Mouse (Mus musculus) bone marrow macrophage, adult 2 months (primary cell): ENCODE data around the gene Rnf151. TPM values are rescaled to one million over a fixed set of nuclear protein-coding genes. Genes with fewer than 3 reads are reported as not detected.
A peak's percentile ranks its signal among the peaks of the same experiment; 100 is the strongest.

Source experiments
- H3K27ac ChIP-seq: 2 replicates; pipeline ENCODE4 v1.5.1; 2012; ENCODE audit warnings: low read depth, low read length; ENCODE audit not compliant: insufficient read depth
- H3K4me1 ChIP-seq: 2 replicates; pipeline ENCODE4 v1.6.1; 2012; ENCODE audit warnings: low read length; ENCODE audit not compliant: control insufficient read depth, insufficient read depth
- H3K4me3 ChIP-seq: 2 replicates; pipeline ENCODE4 v1.5.1; 2012; ENCODE audit warnings: mild to moderate bottlenecking, low read length, moderate library complexity; ENCODE audit not compliant: insufficient read depth
- CTCF ChIP-seq: IDR thresholded peaks from 2 replicates; pipeline ENCODE4 v1.5.1; 2012; ENCODE audit warnings: low read depth, mild to moderate bottlenecking, low read length, moderate library complexity
- POLR2A ChIP-seq: IDR thresholded peaks from 2 replicates; pipeline ENCODE4 v1.6.1; 2012; ENCODE audit warnings: mild to moderate bottlenecking, low read depth, low read length, borderline replicate concordance
- polyA plus RNA-seq: library from polyadenylated mRNA; stranded (reverse); fragments of >200 nt; gene quantifications from 2 replicates; pipeline ENCODE4 v1.2.4, GENCODE M21; 2012; ENCODE audit not compliant: missing spikeins, insufficient read depth, insufficient read length

Rnf151 gene
- not detected in 2 replicates for polyA plus RNA-seq

GRCm38 (mm10) chr17:24717943-24718342, at the start of gene Rnf151, which contains the start of gene Rps2:
Gene Rnf151, minus strand, starts transcription at chr17:24718063.
Gene Rps2, plus strand, starts transcription at chr17:24718116.
- TF ChIP-seq POLR2A (no peak), CTCF (no peak)
- Histone ChIP-seq H3K27ac (no peak within 1 kb of the TSS), H3K4me1 (peaks cover 2% of the 10 kb centered on the region; the same call in 1 of the 2 replicates), H3K4me3 (peak within 1 kb of the TSS; percentile 73)

GRCm38 (mm10) chr17:24766266-24766875, 48.5 kb upstream of the Rnf151 start:
- H3K4me1 ChIP-seq: no peaks in the 10 kb centered on the region
- H3K4me3 ChIP-seq: no peak overlapping the region
- TF ChIP-seq CTCF (no peak), POLR2A (no peak)
- no peak overlapping the region for H3K27ac ChIP-seq

- no peaks in the 10 kb centered on the region for H3K4me1 ChIP-seq
- H3K4me3 ChIP-seq: no peak overlapping the region
- TF ChIP-seq CTCF (no peak), POLR2A (no peak)
- no peak overlapping the region for H3K27ac ChIP-seq
Measured at GRCm38 (mm10) chr17:24765016-24765905, 47.4 kb upstream of the Rnf151 start.

GRCm38 (mm10) chr17:24761121-24761520, 43.3 kb upstream of the Rnf151 start:
- TF ChIP-seq CTCF: no peak
- no peak for TF ChIP-seq POLR2A
- H3K4me3 ChIP-seq: no peak overlapping the region
- no peaks in the 10 kb centered on the region for H3K4me1 ChIP-seq
- no peak overlapping the region for H3K27ac ChIP-seq

GRCm38 (mm10) chr17:24757394-24757793, 39.5 kb upstream of the Rnf151 start:
- no peak overlapping the region for H3K4me3 ChIP-seq
- H3K4me1 ChIP-seq: no peaks in the 10 kb centered on the region
- no peak overlapping the region for H3K27ac ChIP-seq
- no peak for TF ChIP-seq POLR2A
- TF ChIP-seq CTCF: no peak

- H3K4me3 ChIP-seq: peak within 1 kb of the TSS; percentile 60
- no peak for TF ChIP-seq CTCF
- no peaks in the 10 kb centered on the region for H3K4me1 ChIP-seq
Measured at GRCm38 (mm10) chr17:24752415-24753394, 34.8 kb upstream of the Rnf151 start, which contains the start of gene Hs3st6. Gene Hs3st6, plus strand, starts transcription at chr17:24752988.

GRCm38 (mm10) chr17:24751528-24751927, 33.7 kb upstream of the Rnf151 start:
- no peak for TF ChIP-seq POLR2A
- TF ChIP-seq CTCF: no peak
- Histone ChIP-seq H3K4me1 (no peaks in the 10 kb centered on the region), H3K4me3 (no peak overlapping the region), H3K27ac (no peak overlapping the region)

More at GRCm38 (mm10) chr17:24752415-24753394, 34.8 kb upstream of the Rnf151 start, which contains the start of gene Hs3st6:
- H3K27ac ChIP-seq: no peak within 1 kb of the TSS

- no peak for TF ChIP-seq CTCF
- no peak for TF ChIP-seq POLR2A
- no peak overlapping the region for H3K4me3 ChIP-seq
- H3K27ac ChIP-seq: no peak overlapping the region
- H3K4me1 ChIP-seq: peaks cover 9% of the 10 kb centered on the region
Measured at GRCm38 (mm10) chr17:24746986-24747385, 29.1 kb upstream of the Rnf151 start.

- Histone ChIP-seq H3K4me1 (peaks cover 18% of the 10 kb centered on the region), H3K27ac (no peak overlapping the region), H3K4me3 (no peak overlapping the region)
- TF ChIP-seq CTCF: peak; percentile 79
- no peak for TF ChIP-seq POLR2A
Measured at GRCm38 (mm10) chr17:24745526-24746497, 27.9 kb upstream of the Rnf151 start.
